Mouse (Mus musculus) layer of hippocampus, adult 9-11 months (tissue): ENCODE results near the gene Prkce.
A peak's percentile ranks its signal among the peaks of the same experiment; 100 is the strongest.

Source experiments
- DNase-seq: peaks from one replicate; pipeline ENCODE4 v3.0.0; 2022

Prkce gene

DNA sequence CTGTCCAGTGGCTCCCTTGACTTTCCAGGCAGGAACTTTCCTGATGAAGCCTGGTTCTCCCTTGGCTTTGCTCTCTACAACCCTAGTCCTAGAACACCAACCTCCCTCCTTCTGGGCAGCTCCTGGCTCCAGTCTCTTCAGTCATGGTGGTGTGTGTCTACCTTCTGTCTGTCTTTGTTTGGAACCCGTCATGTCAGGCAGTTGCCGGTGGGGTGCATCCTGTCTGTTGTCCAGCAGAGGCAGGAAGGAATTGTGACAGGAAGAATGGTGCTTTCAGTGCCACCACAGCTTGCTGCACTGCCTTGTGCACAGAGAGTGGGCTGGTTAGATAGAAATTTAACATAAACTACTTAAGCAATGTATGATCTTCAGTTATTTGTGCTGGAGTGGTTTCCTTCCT is 16.2 kb downstream of the Prkce start:
- no peak for DNase-seq

GRCm38 (mm10) chr17:86184552-86185209 is 17.1 kb downstream of the Prkce start:
- no peak for DNase-seq

GRCm38 (mm10) chr17:86185584-86185983 is 18.0 kb downstream of the Prkce start:
- DNase-seq = no peak

GRCm38 (mm10) chr17:86187777-86188176 is 20.2 kb downstream of the Prkce start:
- DNase-seq = no peak

GRCm38 (mm10) chr17:86193979-86194378 is 26.4 kb downstream of the Prkce start:
- no peak for DNase-seq

DNA sequence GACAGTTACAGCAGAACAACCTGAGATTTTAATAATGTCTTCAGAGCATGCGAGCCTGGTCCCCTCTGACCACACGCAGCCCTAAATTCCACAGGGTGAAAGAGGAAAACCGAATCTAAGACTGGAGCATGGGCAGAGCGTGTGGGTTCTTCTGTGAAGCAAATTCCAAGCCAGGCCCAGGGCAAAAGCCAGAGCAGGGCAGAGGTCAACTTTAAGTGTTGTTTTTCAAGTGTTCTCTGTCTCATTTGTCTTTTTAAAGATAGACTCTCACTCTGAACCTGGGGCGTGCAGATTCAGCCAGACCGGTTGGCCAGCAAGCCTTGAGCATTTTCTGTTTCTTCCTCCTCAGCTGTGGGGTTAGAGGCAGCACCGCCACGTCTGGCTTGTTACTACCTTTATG is 27.3 kb downstream of the Prkce start:
- DNase-seq = no peak

- DNase-seq = no peak
Observed at GRCm38 (mm10) chr17:86198496-86199465, 31.2 kb downstream of the Prkce start.

- no peak for DNase-seq
Observed at GRCm38 (mm10) chr17:86201981-86202380, 34.4 kb downstream of the Prkce start.

- DNase-seq = no peak
Observed at GRCm38 (mm10) chr17:86202972-86203371, 35.4 kb downstream of the Prkce start.

DNA sequence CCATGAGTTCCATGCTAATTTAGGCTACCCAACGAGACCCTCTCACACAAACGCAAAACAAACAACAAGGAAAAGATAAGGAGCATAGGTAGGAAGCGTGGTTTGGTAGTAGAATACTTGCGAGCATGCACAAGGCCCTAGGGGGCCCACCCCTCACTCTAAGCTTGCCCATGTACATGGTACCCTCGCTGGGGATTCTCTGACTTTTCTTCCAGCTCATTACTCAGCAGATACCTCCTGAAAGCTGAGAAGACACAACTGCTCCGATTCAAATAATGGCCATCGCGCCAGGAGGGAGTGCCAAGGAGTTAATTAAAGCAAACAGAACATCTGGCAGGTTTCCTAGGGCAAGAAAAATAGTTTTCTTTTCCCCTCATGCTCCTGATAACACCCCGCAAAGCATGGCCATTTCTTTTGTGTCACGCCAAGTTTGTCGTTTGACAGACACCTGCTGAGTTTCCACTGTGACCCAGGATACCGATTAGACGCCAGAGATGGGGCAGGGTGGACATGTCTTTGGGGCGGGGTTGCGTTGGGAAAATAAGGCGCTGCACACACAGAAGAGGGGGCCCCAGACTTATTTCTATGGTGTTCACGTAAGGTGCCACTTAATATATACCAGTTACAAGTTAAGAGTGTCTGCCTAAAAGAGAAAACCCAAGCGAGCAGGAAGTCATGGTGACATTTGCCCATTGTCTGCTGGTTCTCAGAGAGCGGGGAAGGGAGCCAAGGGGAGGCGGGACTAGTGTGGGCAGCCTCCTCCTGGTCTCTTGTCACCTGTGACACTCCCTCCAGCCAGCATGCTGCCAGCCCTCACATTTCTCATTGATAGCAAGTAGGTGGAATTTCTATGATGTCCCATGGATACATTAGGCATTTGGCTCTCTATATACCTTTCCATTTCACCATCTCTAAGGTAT is 36.2 kb downstream of the Prkce start:
- DNase-seq = no peak

- DNase-seq = no peak
Observed at GRCm38 (mm10) chr17:86206289-86206688, 38.7 kb downstream of the Prkce start.

DNA sequence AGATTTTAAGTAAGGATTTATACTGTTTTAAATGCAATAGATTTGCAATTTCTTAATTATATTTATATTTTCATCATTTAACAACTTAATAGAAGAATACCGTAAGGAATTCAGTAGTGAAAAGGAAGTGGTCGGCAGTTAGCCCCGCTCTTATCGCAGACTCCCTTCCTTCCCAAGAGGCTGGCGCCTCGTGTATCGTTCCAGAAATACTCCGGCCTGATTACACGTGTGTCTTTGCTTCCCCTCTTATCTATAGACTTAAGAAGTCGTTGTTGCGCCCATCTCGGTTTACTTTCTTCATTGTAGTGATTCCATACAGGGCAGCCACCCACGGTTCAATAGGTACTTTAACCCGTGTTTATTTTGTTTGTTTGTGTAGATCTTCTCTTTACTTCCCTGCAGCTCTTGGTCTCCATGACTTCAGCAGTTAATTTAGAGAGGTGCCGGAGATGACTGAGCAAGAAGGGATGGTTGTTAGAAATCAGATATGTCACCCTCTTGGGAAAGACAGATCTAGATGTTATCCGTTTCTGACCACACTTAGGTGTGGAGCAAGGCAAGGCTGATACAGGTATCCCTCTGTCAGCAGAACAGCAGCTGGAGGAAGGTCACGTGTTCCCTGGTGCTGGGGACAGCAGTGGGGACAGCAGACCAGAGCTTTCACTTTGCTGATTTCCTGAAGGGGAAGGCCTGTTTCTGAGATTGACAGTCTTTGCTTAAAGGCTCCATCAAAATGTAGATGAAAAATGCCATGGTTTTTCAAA is 40.7 kb downstream of the Prkce start:
- no peak for DNase-seq

DNA sequence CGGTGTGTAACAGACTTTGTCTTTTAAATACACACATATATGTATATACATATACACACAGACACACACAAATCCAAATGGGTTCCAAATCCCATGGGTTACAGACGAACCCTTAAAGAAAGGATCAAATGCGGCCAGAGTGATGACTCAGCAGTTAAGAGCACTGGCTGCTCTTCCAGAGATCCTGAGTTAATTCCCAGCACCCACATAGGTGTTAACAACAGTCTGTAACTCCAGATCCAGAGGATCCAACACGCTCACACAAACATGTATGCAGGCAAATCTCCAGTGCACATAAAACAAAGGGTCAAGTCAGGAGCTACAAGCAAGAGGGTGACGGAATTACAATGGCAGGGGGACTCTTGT is 41.2 kb downstream of the Prkce start:
- no peak for DNase-seq

- no peak for DNase-seq
Observed at GRCm38 (mm10) chr17:86209680-86210251, 42.2 kb downstream of the Prkce start.

GRCm38 (mm10) chr17:86212204-86212603 is 44.6 kb downstream of the Prkce start:
- DNase-seq = no peak

DNA sequence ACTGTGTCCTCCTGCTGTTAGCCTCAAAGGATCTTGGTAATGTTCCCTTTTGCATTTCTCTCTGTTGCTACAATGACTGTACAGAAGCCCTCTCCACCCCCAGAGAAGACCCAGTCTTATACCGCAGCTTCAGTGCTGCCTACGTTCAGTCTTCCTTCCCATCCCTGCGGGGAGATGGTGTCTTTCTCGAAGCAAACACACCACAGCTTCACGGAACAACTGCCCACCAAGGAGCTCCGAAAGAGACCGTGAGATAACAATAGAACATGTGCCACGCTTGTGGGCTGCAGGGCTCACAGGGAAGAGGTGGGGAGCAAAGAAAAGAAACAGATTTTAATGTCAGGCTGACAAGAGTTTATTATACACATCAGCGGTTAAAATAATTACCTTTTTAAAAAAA is 46.7 kb downstream of the Prkce start:
- DNase-seq = peak; percentile 47

GRCm38 (mm10) chr17:86214741-86215140 is 47.2 kb downstream of the Prkce start:
- no peak for DNase-seq

- no peak for DNase-seq
Observed at GRCm38 (mm10) chr17:86215771-86216170, 48.2 kb downstream of the Prkce start.

GRCm38 (mm10) chr17:86217468-86217867 is 49.9 kb downstream of the Prkce start:
- no peak for DNase-seq

- no peak for DNase-seq
Observed at GRCm38 (mm10) chr17:86218553-86218952, 51.0 kb downstream of the Prkce start.

DNA sequence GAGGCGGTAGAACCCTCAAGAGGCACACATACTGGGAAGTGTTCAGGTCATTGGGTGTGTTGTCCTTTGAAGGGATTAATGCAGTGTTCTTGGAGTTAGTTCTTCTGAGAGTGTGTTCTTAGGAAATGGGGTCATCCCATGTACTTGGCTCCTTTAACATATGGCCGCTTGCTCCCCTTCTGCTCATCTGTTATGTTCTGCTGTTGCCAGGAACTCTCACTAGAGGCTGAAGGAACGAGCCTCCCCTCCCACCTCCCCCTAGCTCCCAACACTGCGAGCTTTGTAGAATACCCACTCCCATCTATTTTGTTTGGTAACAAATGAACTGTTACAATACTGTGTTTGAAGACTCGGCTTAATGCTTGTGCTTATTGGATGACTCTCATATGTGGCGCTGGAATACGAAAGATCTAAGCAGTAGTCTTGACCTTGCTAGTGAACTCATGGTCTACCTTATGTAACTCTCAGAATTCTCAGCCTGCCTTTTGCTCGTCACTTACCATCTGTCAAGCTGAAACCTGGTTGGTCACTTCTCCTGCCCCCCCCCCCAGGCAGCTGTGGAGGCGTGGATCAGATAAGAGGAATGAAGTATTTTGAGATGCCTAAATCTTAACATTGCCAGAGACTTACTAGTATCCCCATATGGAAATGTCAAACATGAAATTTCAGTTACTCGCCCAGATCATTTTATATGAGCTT is 58.1 kb downstream of the Prkce start:
- DNase-seq = no peak
